7 mouse cellular contexts compared by ENCODE assay signal in the genomic region with DNA sequence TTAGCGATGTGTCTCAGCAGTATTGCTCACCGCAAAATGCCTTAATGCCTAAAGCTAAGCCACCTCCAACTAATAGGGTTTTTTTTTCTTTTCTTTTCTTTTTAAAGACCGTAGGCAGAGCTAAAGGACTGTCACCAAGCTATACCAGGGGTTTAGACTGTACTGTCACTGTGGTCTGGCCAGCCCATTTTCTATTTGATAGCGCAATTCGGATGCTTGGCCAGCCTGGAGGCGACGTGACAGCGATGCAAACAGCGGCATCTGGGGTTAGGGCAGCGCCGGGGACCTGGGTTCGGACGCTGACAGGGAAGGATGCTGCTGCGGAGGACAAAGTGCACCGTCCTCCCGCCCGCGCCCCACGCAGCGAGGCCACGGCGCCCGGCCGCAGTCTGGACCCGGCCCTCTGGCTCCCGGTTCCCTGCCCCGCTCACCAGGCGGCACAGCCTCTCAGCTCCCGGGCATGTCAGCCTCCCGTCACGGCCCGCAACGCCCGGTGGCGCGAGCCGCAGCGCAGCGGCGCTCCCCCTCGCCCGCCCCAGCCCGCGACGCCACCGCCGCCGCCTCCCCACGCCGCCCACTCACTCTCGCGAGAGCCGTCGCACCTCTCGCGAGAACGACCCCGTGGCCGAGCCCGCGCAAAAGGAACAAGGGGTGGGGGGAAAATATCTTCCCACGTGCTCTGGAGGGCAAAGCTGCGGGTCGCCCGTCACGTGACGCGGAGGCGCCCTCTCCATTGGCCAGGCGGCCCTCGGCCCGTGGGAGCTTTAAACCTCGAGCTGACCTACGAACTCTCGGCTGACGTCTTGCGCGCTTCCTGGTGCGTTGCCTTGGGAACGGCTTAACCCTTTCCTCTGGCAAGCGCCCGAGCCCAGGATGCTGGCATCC. TPM values are rescaled to one million over a fixed set of nuclear protein-coding genes. Genes with fewer than 3 reads are reported as not detected.
DNase-seq lines count a peak whose midpoint lies in the region; ATAC-seq and TF ChIP-seq lines count a peak whose summit lies in the region.

A gene (minus strand): TSS at position 528 of the 885 bp plus-strand sequence.

- H3K4me1 ChIP-seq in intestine, embryonic 16.5 days (ENCODE audit: control insufficient read depth, insufficient read depth, low read length) = peaks cover 9% of the 10 kb centered on the region
- peaks cover 28% of the 10 kb centered on the region for H3K4me1 ChIP-seq in midbrain, embryonic 12.5 days
- H3K4me1 ChIP-seq in small intestine, adult 2 months (ENCODE audit: control insufficient read depth, insufficient read depth, insufficient read length, low read length) = peaks cover 8% of the 10 kb centered on the region; the same call in 1 of the 2 replicates

- no peaks in the 10 kb centered on the region for H3K9me3 ChIP-seq in intestine, embryonic 16.5 days (ENCODE audit: control insufficient read depth, low read length)
- H3K9me3 ChIP-seq in midbrain, embryonic 12.5 days = no peaks in the 10 kb centered on the region

- intact Hi-C loops in left cerebral cortex, postnatal 4 days (cut with DNase I) = no loop called here

- H3K9ac ChIP-seq in intestine, embryonic 16.5 days (ENCODE audit: low read depth, low read length) = peak within 1 kb of the TSS; percentile 94
- H3K9ac ChIP-seq in midbrain, embryonic 12.5 days (replicated peaks) = peak within 1 kb of the TSS; percentile 92

- H3K4me3 ChIP-seq in intestine, embryonic 16.5 days (ENCODE audit: low read length) = peak within 1 kb of the TSS; percentile 73
- H3K4me3 ChIP-seq in midbrain, embryonic 12.5 days = peak within 1 kb of the TSS; percentile 82
- peak within 1 kb of the TSS; percentile 92 for H3K4me3 ChIP-seq in small intestine, adult 2 months (ENCODE audit: low read depth, low read length)

- TF ChIP-seq CTCF in small intestine, adult 2 months (IDR thresholded peaks at IDR 0.05; ENCODE audit: extremely low read depth, insufficient read length, insufficient replicate concordance, low read depth, low read length) = no peak

- H3K4me2 ChIP-seq in intestine, embryonic 16.5 days (ENCODE audit: low read depth, low read length) = peak within 1 kb of the TSS; percentile 84
- peak within 1 kb of the TSS; percentile 67 for H3K4me2 ChIP-seq in midbrain, embryonic 12.5 days (replicated peaks)

- H3K27ac ChIP-seq in intestine, embryonic 16.5 days (ENCODE audit: low read length) = peak within 1 kb of the TSS; percentile 87
- H3K27ac ChIP-seq in midbrain, embryonic 12.5 days (replicated peaks) = peak within 1 kb of the TSS; percentile 93
- peak within 1 kb of the TSS; percentile 79 for H3K27ac ChIP-seq in small intestine, adult 2 months (ENCODE audit: insufficient read depth, low read depth, low read length)

- TF ChIP-seq POLR2A in small intestine, adult 2 months (IDR thresholded peaks at IDR 0.05; ENCODE audit: low read depth, low read length) = peak; percentile 66

- under 1% methylated on average over 82 of the region's 82 CpGs for WGBS in intestine, embryonic 16.5 days
- under 1% methylated on average over 61 of the region's 82 CpGs for WGBS in midbrain, embryonic 12.5 days
- under 1% methylated on average over 82 of the region's 82 CpGs for WGBS in small intestine, adult 2 months

- H3K27me3 ChIP-seq in intestine, embryonic 16.5 days (replicated peaks; ENCODE audit: control insufficient read depth, insufficient read depth, low read length) = no peaks in the 10 kb centered on the region
- no peaks in the 10 kb centered on the region for H3K27me3 ChIP-seq in midbrain, embryonic 12.5 days
- no peaks in the 10 kb centered on the region for H3K27me3 ChIP-seq in small intestine, adult 2 months (ENCODE audit: control insufficient read depth, insufficient read depth, low read length)

- ATAC-seq in intestine, embryonic 16.5 days = peak; percentile 96
- peak; percentile 97 for ATAC-seq in midbrain, embryonic 12.5 days (ENCODE audit: low FRiP score, low read depth)

- no peaks in the 10 kb centered on the region for H3K36me3 ChIP-seq in intestine, embryonic 16.5 days (ENCODE audit: control insufficient read depth, insufficient read depth, low read length)
- no peaks in the 10 kb centered on the region for H3K36me3 ChIP-seq in midbrain, embryonic 12.5 days
- H3K36me3 ChIP-seq in small intestine, adult 2 months (ENCODE audit: control insufficient read depth, insufficient read depth, low read length) = no peaks in the 10 kb centered on the region

- DNase-seq in adrenal gland, adult 2 months = peak; percentile 96
- peak; percentile 93 for DNase-seq in embryo, embryonic 11.5 days (ENCODE audit: low read depth, low spot score)
- peak; percentile 86 to 92 for DNase-seq in gastrocnemius, postnatal 4 days (ENCODE audit: low spot score in 2 of 2)
- DNase-seq in left cerebral cortex, postnatal 4 days = peak; percentile 97

RNA-seq across cellular contexts. Expression of the gene that starts here (rescaled TPM):
- total RNA-seq in adrenal gland, adult 2 months (2021) = 10 to 100 TPM; 38.1 to 46.0 TPM
- 1.4 and 1.7 TPM in 2 replicates for polyA plus RNA-seq in adrenal gland, adult 2 months (2012; rRNA removed)
- 10 to 100 TPM; 43.4 to 51.8 TPM for total RNA-seq in gastrocnemius, postnatal 4 days (2021)
- 12.1 and 12.3 TPM in 2 replicates for polyA plus RNA-seq in intestine, embryonic 16.5 days (2015; fragmentation: Nextera tagmentation; extraction: Ambion mirVana)
- total RNA-seq in left cerebral cortex, postnatal 4 days (2021) = 100 to 1,000 TPM; 133 to 141 TPM
- 31.5 and 35.1 TPM in 2 replicates for polyA plus RNA-seq in midbrain, embryonic 12.5 days (2016; fragmentation: Nextera tagmentation; extraction: Ambion mirVana)
- polyA plus RNA-seq in small intestine, adult 2 months (2012; rRNA removed) = 0.88 and 1.6 TPM in 2 replicates

Comparison
In these comparisons a context has a peak if more than half of its experiments do, and no peak if none do; other contexts are left out.
1. Peak in every context shown above with its lines: DNase-seq, ATAC-seq, H3K4me3 ChIP-seq and H3K27ac ChIP-seq.